Mouse (Mus musculus) myocyte (in vitro differentiated cells): ENCODE measurements at regions not wholly inside any gene's neighbourhood (a gene's known extent, or its start where the extent isn't known, plus 50 kb on each side); places are given as distances from the start of the nearest gene placed in this dataset.

Experiments used
- H3K27me3 ChIP-seq: one replicate; pipeline ENCODE4 v1.6.1; 2011; ENCODE audit not compliant: control insufficient read depth, insufficient read depth, insufficient read length
- H3K36me3 ChIP-seq: one replicate; pipeline ENCODE4 v1.6.1; 2011; ENCODE audit not compliant: control insufficient read depth, insufficient read depth
- H3K4me2 ChIP-seq: one replicate; pipeline ENCODE4 v1.6.1; 2011; ENCODE audit warnings: low read depth, control low read depth
- H3K4me3 ChIP-seq: one replicate; pipeline ENCODE4 v1.5.1; 2011; ENCODE audit warnings: mild to moderate bottlenecking, control low read depth, moderate library complexity
- H3K79me2 ChIP-seq: one replicate; pipeline ENCODE4 v1.6.1; 2011; ENCODE audit not compliant: control insufficient read depth, insufficient read depth
- H3ac ChIP-seq: one replicate; pipeline ENCODE4 v1.6.1; 2011; ENCODE audit not compliant: control insufficient read depth, insufficient read length
- CEBPB ChIP-seq: IDR thresholded peaks from 2 replicates; pipeline ENCODE4 v1.6.1; 2011; ENCODE audit warnings: mild to moderate bottlenecking, moderate library complexity; ENCODE audit not compliant: poor library complexity, insufficient read depth, severe bottlenecking
- E2F4 ChIP-seq: IDR thresholded peaks from one replicate; pipeline ENCODE4 v1.6.1; 2011; ENCODE audit warnings: mild to moderate bottlenecking, control low read depth, moderate library complexity; ENCODE audit not compliant: insufficient read depth
- MAX ChIP-seq: IDR thresholded peaks from one replicate; pipeline ENCODE4 v1.6.1; 2011; ENCODE audit warnings: low read depth, mild to moderate bottlenecking, control low read depth
- MYOD1 ChIP-seq, 3 experiments: IDR thresholded peaks; one replicate each; pipeline ENCODE4 v1.6.1; 2011; ENCODE audit warnings: control low read depth in 2 of 3, low read depth in 2 of 3, mild to moderate bottlenecking in 2 of 3, moderate library complexity in 1 of 3; ENCODE audit not compliant: insufficient read length in 2 of 3, control insufficient read depth in 1 of 3
- MYOG ChIP-seq, 3 experiments: IDR thresholded peaks; one replicate each; pipeline ENCODE4 v1.6.1; 2011; ENCODE audit warnings: control low read depth in 2 of 3, low read depth in 2 of 3, mild to moderate bottlenecking in 2 of 3; ENCODE audit not compliant: insufficient read length in 2 of 3, control insufficient read depth in 1 of 3, insufficient read depth in 1 of 3
- POLR2A ChIP-seq: IDR thresholded peaks from one replicate; pipeline ENCODE4 v1.6.1; 2011; ENCODE audit warnings: low read depth, mild to moderate bottlenecking, control low read depth, moderate library complexity; ENCODE audit not compliant: insufficient read length
- POLR2AphosphoS2 ChIP-seq: IDR thresholded peaks from one replicate; pipeline ENCODE4 v1.6.1; 2011; ENCODE audit warnings: low read depth, control low read depth; ENCODE audit not compliant: insufficient read length
- REST ChIP-seq: IDR thresholded peaks from one replicate; pipeline ENCODE4 v1.6.1; 2011; ENCODE audit warnings: mild to moderate bottlenecking, control low read depth, moderate library complexity; ENCODE audit not compliant: insufficient read depth, insufficient read length
- SRF ChIP-seq: IDR thresholded peaks from one replicate; pipeline ENCODE4 v1.6.1; 2011; ENCODE audit warnings: low read depth; ENCODE audit not compliant: control insufficient read depth, insufficient read length
- TCF12 ChIP-seq: IDR thresholded peaks from one replicate; pipeline ENCODE4 v1.6.1; 2011; ENCODE audit warnings: mild to moderate bottlenecking, control low read depth; ENCODE audit not compliant: poor library complexity, insufficient read depth, severe bottlenecking
- TCF3 ChIP-seq: IDR thresholded peaks from one replicate; pipeline ENCODE4 v1.6.1; 2011; ENCODE audit warnings: low read depth, control low read depth; ENCODE audit not compliant: insufficient read length
- USF1 ChIP-seq: IDR thresholded peaks from one replicate; pipeline ENCODE4 v1.6.1; 2011; ENCODE audit warnings: low read depth, mild to moderate bottlenecking, control low read depth, moderate library complexity

- no peak overlapping the region for H3ac ChIP-seq
- no peak overlapping the region for H3K4me2 ChIP-seq
- no peak for TF ChIP-seq SRF
- TF ChIP-seq TCF3, result no peak
- TF ChIP-seq MAX, result no peak
- TF ChIP-seq E2F4, result no peak
Measured at GRCm38 (mm10) chr16:30774951-30775661, 175.6 kb downstream of the Fam43a start.

GRCm38 (mm10) chr16:30775740-30776700, 176.5 kb downstream of the Fam43a start:
- no peaks in the 10 kb centered on the region for H3K79me2 ChIP-seq
- peak overlapping the region; percentile 50 for H3K4me2 ChIP-seq
- no peaks in the 10 kb centered on the region for H3K27me3 ChIP-seq
- H3K4me3 ChIP-seq, result no peak overlapping the region
- H3K36me3 ChIP-seq, result no peaks in the 10 kb centered on the region
- peak in 2 of 3 experiments; percentile 13 to 74 for TF ChIP-seq MYOG (IDR thresholded peaks at IDR 0.05; ENCODE audit: control insufficient read depth in 1 of 3, insufficient read depth in 1 of 3, insufficient read length in 2 of 3, low read depth in 2 of 3)
- TF ChIP-seq TCF12, result no peak
- TF ChIP-seq MYOD1 (IDR thresholded peaks at IDR 0.05; ENCODE audit: control insufficient read depth in 1 of 3, insufficient read length in 2 of 3, low read depth in 2 of 3), result peak in 2 of 3 experiments; percentile 50 to 78
- no peak overlapping the region for H3ac ChIP-seq

More at GRCm38 (mm10) chr16:30774951-30775661, 175.6 kb downstream of the Fam43a start:
- Histone ChIP-seq H3K27me3 (no peaks in the 10 kb centered on the region), H3K36me3 (no peaks in the 10 kb centered on the region), H3K4me3 (no peak overlapping the region), H3K79me2 (no peaks in the 10 kb centered on the region)

DNA sequence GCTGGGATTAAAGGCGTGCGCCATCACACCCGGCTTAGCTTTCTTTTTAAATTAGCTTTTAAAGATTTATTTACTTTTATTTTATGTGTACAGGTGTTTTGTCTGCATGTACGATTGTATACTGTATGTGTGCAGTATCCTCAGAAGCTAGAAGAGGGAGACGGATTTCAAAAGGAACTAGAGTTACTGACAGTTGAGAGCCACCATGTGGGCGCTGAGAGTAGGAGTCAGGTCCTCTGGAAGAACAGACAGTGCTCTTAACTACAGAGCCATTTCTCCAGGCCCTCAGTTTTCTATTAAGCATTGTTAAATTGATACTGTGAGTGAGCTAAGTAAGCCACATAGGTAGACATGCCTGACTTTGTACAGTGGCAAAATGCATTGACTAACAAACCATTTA, 177.9 kb downstream of the Fam43a start:
- Histone ChIP-seq H3K27me3 (no peaks in the 10 kb centered on the region), H3K4me3 (no peak overlapping the region), H3K4me2 (no peak overlapping the region), H3K79me2 (no peaks in the 10 kb centered on the region), H3ac (no peak overlapping the region), H3K36me3 (no peaks in the 10 kb centered on the region)
- no peak for TF ChIP-seq POLR2AphosphoS2
- TF ChIP-seq E2F4, result no peak
- TF ChIP-seq MAX, result no peak

DNA sequence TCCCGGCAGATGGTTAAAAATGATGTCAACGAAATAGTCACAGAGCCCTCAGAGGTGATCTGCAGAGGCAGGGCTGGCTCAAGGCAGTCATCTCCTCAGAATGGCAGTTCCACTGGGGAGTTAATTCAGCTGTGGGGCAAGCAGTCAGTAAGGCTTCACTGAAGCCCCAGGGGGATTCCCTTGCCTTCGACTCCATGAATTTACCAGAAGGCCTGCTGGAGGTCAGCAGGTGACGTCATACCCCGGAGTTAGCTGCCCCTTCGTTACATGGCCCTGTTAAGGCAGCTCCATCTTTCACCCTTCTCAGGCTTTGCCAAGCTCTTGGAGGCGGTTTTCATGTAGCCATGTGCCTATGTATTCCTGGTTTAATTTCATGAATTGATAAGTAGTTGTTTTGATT, 178.6 kb downstream of the Fam43a start:
- Histone ChIP-seq H3K79me2 (no peaks in the 10 kb centered on the region), H3K27me3 (no peaks in the 10 kb centered on the region), H3ac (no peak overlapping the region), H3K36me3 (no peaks in the 10 kb centered on the region), H3K4me2 (peak overlapping the region; percentile 61), H3K4me3 (no peak overlapping the region)
- TF ChIP-seq E2F4 (no peak), SRF (no peak), MYOD1 (IDR thresholded peaks at IDR 0.05; ENCODE audit: control insufficient read depth in 1 of 3, insufficient read length in 2 of 3, low read depth in 2 of 3) (no peak), POLR2A (no peak), CEBPB (no peak), USF1 (no peak), MYOG (IDR thresholded peaks at IDR 0.05; ENCODE audit: control insufficient read depth in 1 of 3, insufficient read depth in 1 of 3, insufficient read length in 2 of 3, low read depth in 2 of 3) (no peak), TCF12 (no peak), TCF3 (no peak), MAX (no peak), POLR2AphosphoS2 (no peak), REST (no peak)

GRCm38 (mm10) chr16:30778945-30779344, 179.4 kb downstream of the Fam43a start:
- Histone ChIP-seq H3K4me3 (no peak overlapping the region), H3K27me3 (no peaks in the 10 kb centered on the region), H3K36me3 (no peaks in the 10 kb centered on the region), H3K79me2 (no peaks in the 10 kb centered on the region), H3ac (no peak overlapping the region), H3K4me2 (peak overlapping the region; percentile 61)
- no peak for TF ChIP-seq POLR2A
- no peak for TF ChIP-seq POLR2AphosphoS2
- no peak for TF ChIP-seq E2F4
- no peak for TF ChIP-seq MYOD1 (IDR thresholded peaks at IDR 0.05; ENCODE audit: control insufficient read depth in 1 of 3, insufficient read length in 2 of 3, low read depth in 2 of 3)
- TF ChIP-seq SRF, result no peak
- TF ChIP-seq MYOG (IDR thresholded peaks at IDR 0.05; ENCODE audit: control insufficient read depth in 1 of 3, insufficient read depth in 1 of 3, insufficient read length in 2 of 3, low read depth in 2 of 3), result no peak
- TF ChIP-seq TCF3, result no peak
- no peak for TF ChIP-seq REST
